Mouse (Mus musculus): ENCODE measurements around the gene Hbb-y. TPM values are rescaled to one million over a fixed set of nuclear protein-coding genes. Genes with fewer than 3 reads are reported as not detected.
"Not testable (repeated sequence)": the region's sequence is repeated elsewhere in the genome, so short reads cannot be mapped to it uniquely, and the experiment has no call there.

Hbb-y gene
- polyA plus RNA-seq, 1 experiment from 2014 or later = 7,270 TPM

DNA sequence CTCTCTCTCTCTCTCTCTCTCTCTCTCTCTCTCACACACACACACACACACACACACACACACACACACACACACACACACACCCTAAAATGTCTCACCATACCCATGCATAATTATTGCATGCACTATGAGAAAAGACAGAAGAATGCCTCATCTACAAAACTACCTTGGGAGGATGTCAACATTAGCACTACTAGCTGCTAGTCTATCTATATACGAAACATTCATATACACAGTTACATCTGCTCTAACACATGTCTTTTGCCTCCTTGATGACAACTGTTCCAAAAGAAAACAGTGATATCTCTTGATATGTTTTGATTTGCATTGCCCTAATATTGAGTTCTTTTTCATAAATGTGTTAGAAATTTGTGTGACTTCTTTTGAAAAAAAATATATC is 42.7 kb downstream of the Hbb-y start:
- Histone ChIP-seq H3K27me3 (replicated peaks; ENCODE audit: low read depth, poor library complexity, severe bottlenecking) (no peaks in the 10 kb centered on the region), H3K9me3 (no peaks in the 10 kb centered on the region), H3K4me3 (no peak overlapping the region), H3K27ac (replicated peaks) (no peak overlapping the region), H3K4me1 (no peaks in the 10 kb centered on the region), H3K36me3 (replicated peaks) (no peaks in the 10 kb centered on the region)
- WGBS = 93% methylated on average over 1 of the region's 1 CpGs
- no peak for DNase-seq (ENCODE audit: low spot score)

DNA sequence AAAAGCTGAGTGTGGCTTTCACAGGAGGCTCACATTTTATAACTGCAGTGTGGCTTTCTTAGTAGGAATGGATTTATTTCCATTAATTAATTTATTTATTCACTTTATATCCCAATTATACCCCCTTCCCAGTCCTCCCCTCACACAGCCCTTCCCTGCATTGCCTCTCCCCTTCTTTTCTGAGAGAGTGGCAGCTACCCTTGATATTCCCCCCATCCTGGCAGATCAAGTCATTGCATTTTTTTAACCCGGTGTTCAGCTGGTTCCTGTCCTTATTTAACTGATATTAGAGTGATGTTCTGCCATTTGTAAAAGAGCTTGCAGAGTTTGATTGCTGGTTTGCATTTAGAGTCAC is 43.2 kb downstream of the Hbb-y start:
- 71% methylated on average over 1 of the region's 1 CpGs for WGBS
- no peak for DNase-seq (ENCODE audit: low spot score)
- Histone ChIP-seq H3K36me3 (replicated peaks) (no peaks in the 10 kb centered on the region), H3K27me3 (replicated peaks; ENCODE audit: low read depth, poor library complexity, severe bottlenecking) (no peaks in the 10 kb centered on the region), H3K9me3 (no peaks in the 10 kb centered on the region), H3K4me3 (no peak overlapping the region), H3K4me1 (no peaks in the 10 kb centered on the region), H3K27ac (replicated peaks) (no peak overlapping the region)

DNA sequence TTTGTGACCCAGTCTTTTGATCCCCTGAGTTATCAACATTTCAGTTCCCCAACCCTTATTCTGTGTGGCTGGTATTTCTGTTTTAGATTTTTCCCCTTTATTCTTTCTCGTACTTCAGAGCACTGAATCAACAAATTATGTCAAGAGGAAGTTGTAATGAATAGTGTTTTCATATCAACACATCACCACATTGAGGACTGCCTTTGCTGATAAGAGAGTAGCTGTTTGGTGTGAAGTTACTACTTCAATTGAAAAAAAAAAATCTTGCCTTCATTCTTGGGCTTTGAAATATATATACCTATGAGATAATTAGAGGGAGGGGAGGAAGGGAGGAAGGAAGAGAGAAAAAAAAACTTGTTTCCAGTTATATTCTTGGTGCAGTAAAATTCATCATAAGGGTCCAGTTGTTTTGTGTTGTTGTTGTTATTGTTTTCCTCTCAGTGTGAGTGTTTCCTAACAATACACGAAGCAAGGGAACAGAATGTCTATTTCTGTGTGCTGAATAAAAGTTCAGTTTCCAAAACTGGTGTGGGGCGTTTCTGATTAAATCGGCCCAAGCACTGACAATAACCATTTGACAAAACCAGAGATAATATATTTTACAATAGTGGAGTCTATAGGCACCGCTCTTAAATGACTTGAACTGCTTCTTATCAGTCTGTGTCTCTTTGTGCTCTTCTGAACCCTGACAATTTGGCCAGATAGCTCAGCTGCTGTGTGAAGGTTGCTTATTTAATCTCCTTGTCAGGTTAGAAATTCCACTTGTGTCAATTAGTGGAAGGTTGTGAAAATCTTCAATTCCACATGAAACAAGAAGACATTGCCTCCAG is 43.8 kb downstream of the Hbb-y start:
- H3K27me3 ChIP-seq (replicated peaks; ENCODE audit: low read depth, poor library complexity, severe bottlenecking) = no peaks in the 10 kb centered on the region
- no peak for DNase-seq (ENCODE audit: low spot score)
- H3K4me1 ChIP-seq = no peaks in the 10 kb centered on the region
- no peak overlapping the region for H3K27ac ChIP-seq (replicated peaks)
- H3K36me3 ChIP-seq (replicated peaks) = no peaks in the 10 kb centered on the region
- WGBS = 79% methylated on average over 5 of the region's 5 CpGs
- H3K9me3 ChIP-seq = no peaks in the 10 kb centered on the region
- H3K4me3 ChIP-seq = no peak overlapping the region

DNA sequence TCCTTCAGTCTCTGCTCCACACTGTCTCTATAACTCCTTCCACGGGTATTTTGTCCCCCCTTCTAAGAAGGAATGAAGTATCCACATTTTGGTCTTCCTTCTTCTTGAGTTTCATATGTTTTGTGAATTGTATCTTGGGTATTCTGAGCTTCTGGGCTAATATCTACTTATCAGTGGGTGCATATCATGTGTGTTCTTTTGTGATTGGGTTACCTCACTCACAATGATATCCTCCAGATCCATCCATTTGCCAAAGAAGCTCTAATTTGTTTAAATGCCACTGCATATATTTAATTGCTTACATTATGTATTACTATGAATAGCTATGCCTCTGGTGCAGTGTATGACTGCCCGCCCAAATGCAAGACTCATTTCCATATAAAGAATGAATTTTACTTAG is 44.9 kb downstream of the Hbb-y start:
- 73% methylated on average over 2 of the region's 2 CpGs for WGBS
- H3K4me3 ChIP-seq; H3K9me3 ChIP-seq; H3K4me1 ChIP-seq; H3K27me3 ChIP-seq (replicated peaks; ENCODE audit: low read depth, poor library complexity, severe bottlenecking); DNase-seq (ENCODE audit: low spot score); H3K27ac ChIP-seq (replicated peaks); H3K36me3 ChIP-seq (replicated peaks): not testable (repeated sequence)

DNA sequence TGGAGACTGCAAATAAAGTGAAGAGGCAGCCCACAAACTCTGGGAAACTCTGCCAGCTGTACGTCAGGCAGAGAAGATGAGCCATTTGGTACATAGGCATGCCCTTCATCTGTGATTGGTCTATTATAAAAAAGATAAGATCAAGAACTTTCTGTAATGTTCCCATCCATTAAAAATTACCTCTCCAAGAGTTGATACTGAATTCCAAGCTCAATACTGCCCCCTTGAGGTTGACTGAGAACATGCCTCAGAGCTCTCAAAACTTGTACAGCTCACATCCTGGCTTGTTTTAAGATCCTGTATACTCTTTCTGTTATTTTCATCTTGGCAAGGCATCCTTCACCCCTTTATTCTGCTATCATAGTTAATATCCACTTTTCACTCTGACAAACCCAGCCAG is 46.2 kb downstream of the Hbb-y start:
- H3K27ac ChIP-seq (replicated peaks) = no peak overlapping the region
- DNase-seq (ENCODE audit: low spot score) = peak; percentile 18
- no peaks in the 10 kb centered on the region for H3K27me3 ChIP-seq (replicated peaks; ENCODE audit: low read depth, poor library complexity, severe bottlenecking)
- H3K4me1 ChIP-seq = no peaks in the 10 kb centered on the region
- 68% methylated on average over 1 of the region's 1 CpGs for WGBS
- H3K36me3 ChIP-seq (replicated peaks) = no peaks in the 10 kb centered on the region
- no peaks in the 10 kb centered on the region for H3K9me3 ChIP-seq
- H3K4me3 ChIP-seq = no peak overlapping the region

Other genes with a start within 250 kb of the Hbb-y start
- not detected in 2 replicates for gene Olfr620, start 240.7 kb downstream of the Hbb-y start, polyA plus RNA-seq (2016; fragmentation: Nextera tagmentation; extraction: Ambion mirVana)
- not detected in 2 replicates for gene Olfr622, start 210.5 kb downstream of the Hbb-y start, polyA plus RNA-seq (2016; fragmentation: Nextera tagmentation; extraction: Ambion mirVana)
- not detected in 2 replicates for gene Olfr623, start 189.5 kb downstream of the Hbb-y start, polyA plus RNA-seq (2016; fragmentation: Nextera tagmentation; extraction: Ambion mirVana)
- gene Olfr624, start 182.0 kb downstream of the Hbb-y start, polyA plus RNA-seq (2016; fragmentation: Nextera tagmentation; extraction: Ambion mirVana) = 0.04 and 0.05 TPM in 2 replicates
- not detected in 2 replicates for gene Olfr625-ps1, start 170.5 kb downstream of the Hbb-y start, polyA plus RNA-seq (2016; fragmentation: Nextera tagmentation; extraction: Ambion mirVana)
- gene Olfr243, start 138.5 kb downstream of the Hbb-y start, polyA plus RNA-seq (2016; fragmentation: Nextera tagmentation; extraction: Ambion mirVana) = not detected in 2 replicates
- not detected in 2 replicates for gene Olfr628, start 122.8 kb downstream of the Hbb-y start, polyA plus RNA-seq (2016; fragmentation: Nextera tagmentation; extraction: Ambion mirVana)
- not detected in 2 replicates for gene Olfr629, start 108.3 kb downstream of the Hbb-y start, polyA plus RNA-seq (2016; fragmentation: Nextera tagmentation; extraction: Ambion mirVana)
- not detected in 2 replicates for gene Olfr630, start 95.9 kb downstream of the Hbb-y start, polyA plus RNA-seq (2016; fragmentation: Nextera tagmentation; extraction: Ambion mirVana)
- gene Olfr69, start 81.6 kb downstream of the Hbb-y start, polyA plus RNA-seq (2016; fragmentation: Nextera tagmentation; extraction: Ambion mirVana) = not detected in 2 replicates
- not detected in 2 replicates for gene Olfr68, start 73.5 kb downstream of the Hbb-y start, polyA plus RNA-seq (2016; fragmentation: Nextera tagmentation; extraction: Ambion mirVana)
- not detected in 2 replicates for gene Olfr67, start 61.4 kb downstream of the Hbb-y start, polyA plus RNA-seq (2016; fragmentation: Nextera tagmentation; extraction: Ambion mirVana)
- gene Hbb-bt, start 39.2 kb downstream of the Hbb-y start, polyA plus RNA-seq (2016; fragmentation: Nextera tagmentation; extraction: Ambion mirVana) = 142 and 287 TPM in 2 replicates
- 53.2 and 94.1 TPM in 2 replicates for gene Hbb-bs, start 25.1 kb downstream of the Hbb-y start, polyA plus RNA-seq (2016; fragmentation: Nextera tagmentation; extraction: Ambion mirVana)
- gene Hbb-bh2, start 12.7 kb downstream of the Hbb-y start, polyA plus RNA-seq (2016; fragmentation: Nextera tagmentation; extraction: Ambion mirVana) = 0.29 TPM in 1 of 2 replicates, not detected in the other
- gene Hbb-bh1, start 10.1 kb downstream of the Hbb-y start, polyA plus RNA-seq (2016; fragmentation: Nextera tagmentation; extraction: Ambion mirVana) = 2,995 and 3,161 TPM in 2 replicates
- gene Olfr66, start 33.0 kb upstream of the Hbb-y start, polyA plus RNA-seq (2016; fragmentation: Nextera tagmentation; extraction: Ambion mirVana) = not detected in 2 replicates
- gene Olfr64, start 41.3 kb upstream of the Hbb-y start, polyA plus RNA-seq (2016; fragmentation: Nextera tagmentation; extraction: Ambion mirVana) = not detected in 2 replicates
- not detected in 2 replicates for gene Olfr65, start 50.3 kb upstream of the Hbb-y start, polyA plus RNA-seq (2016; fragmentation: Nextera tagmentation; extraction: Ambion mirVana)
- not detected in 2 replicates for gene Olfr631, start 75.6 kb upstream of the Hbb-y start, polyA plus RNA-seq (2016; fragmentation: Nextera tagmentation; extraction: Ambion mirVana)
- not detected in 2 replicates for gene Olfr632, start 81.1 kb upstream of the Hbb-y start, polyA plus RNA-seq (2016; fragmentation: Nextera tagmentation; extraction: Ambion mirVana)
- gene Olfr633, start 91.2 kb upstream of the Hbb-y start, polyA plus RNA-seq (2016; fragmentation: Nextera tagmentation; extraction: Ambion mirVana) = 0.05 TPM in 1 of 2 replicates, not detected in the other
- 0.02 TPM in 1 of 2 replicates, not detected in the other for gene Olfr635, start 117.9 kb upstream of the Hbb-y start, polyA plus RNA-seq (2016; fragmentation: Nextera tagmentation; extraction: Ambion mirVana)
- not detected in 2 replicates for gene Olfr638, start 145.5 kb upstream of the Hbb-y start, polyA plus RNA-seq (2016; fragmentation: Nextera tagmentation; extraction: Ambion mirVana)
- gene Olfr639, start 164.1 kb upstream of the Hbb-y start, polyA plus RNA-seq (2016; fragmentation: Nextera tagmentation; extraction: Ambion mirVana) = 0.02 TPM in 1 of 2 replicates, not detected in the other
- not detected in 2 replicates for gene Olfr640, start 172.4 kb upstream of the Hbb-y start, polyA plus RNA-seq (2016; fragmentation: Nextera tagmentation; extraction: Ambion mirVana)
- gene Olfr641, start 182.2 kb upstream of the Hbb-y start, polyA plus RNA-seq (2016; fragmentation: Nextera tagmentation; extraction: Ambion mirVana) = not detected in 2 replicates
- gene Olfr642, start 199.4 kb upstream of the Hbb-y start, polyA plus RNA-seq (2016; fragmentation: Nextera tagmentation; extraction: Ambion mirVana) = not detected in 2 replicates
- not detected in 2 replicates for gene 4930516K23Rik, start 208.2 kb upstream of the Hbb-y start, polyA plus RNA-seq (2016; fragmentation: Nextera tagmentation; extraction: Ambion mirVana)
- not detected in 2 replicates for gene Olfr644, start 218.7 kb upstream of the Hbb-y start, polyA plus RNA-seq (2016; fragmentation: Nextera tagmentation; extraction: Ambion mirVana)
- not detected in 2 replicates for gene Olfr645, start 232.2 kb upstream of the Hbb-y start, polyA plus RNA-seq (2016; fragmentation: Nextera tagmentation; extraction: Ambion mirVana)